Mouse (Mus musculus): ENCODE data around the gene Mxi1. TPM values are rescaled to one million over a fixed set of nuclear protein-coding genes. Genes with fewer than 3 reads are reported as not detected.

Gene Mxi1
- polyA plus RNA-seq, 1 experiment, result 10.9 TPM

DNA sequence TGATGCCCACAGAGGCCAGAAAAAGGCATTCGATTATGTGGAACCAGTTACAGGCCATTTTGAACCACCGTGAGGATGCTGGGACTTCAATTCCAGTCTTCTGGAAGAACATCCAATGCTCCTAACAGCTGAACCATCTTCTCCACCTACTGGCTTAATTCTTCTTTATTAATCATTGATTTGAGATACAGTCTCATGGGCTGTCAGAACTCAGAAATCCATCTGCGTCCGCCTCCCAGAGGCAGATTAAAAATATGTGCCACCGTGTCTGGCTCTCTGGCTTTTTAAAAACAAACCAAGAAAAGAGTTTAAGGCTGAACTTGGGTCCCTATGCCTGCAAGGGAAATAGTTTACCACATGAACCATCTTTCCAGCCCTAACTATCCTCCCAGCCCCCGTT is 65.0 kb downstream of the Mxi1 start:
- no peaks in the 10 kb centered on the region for H3K27me3 ChIP-seq (ENCODE audit: control insufficient read depth, insufficient read depth, low read length)
- no peak for DNase-seq (ENCODE audit: low read depth in 1 of 2, low spot score in 2 of 2)
- H3K27ac ChIP-seq (ENCODE audit: insufficient read depth, low read length), result no peak overlapping the region
- peaks cover 15% of the 10 kb centered on the region for H3K36me3 ChIP-seq (ENCODE audit: control insufficient read depth, insufficient read depth, low read length)
- TF ChIP-seq POLR2A (IDR thresholded peaks at IDR 0.05; ENCODE audit: low read depth, low read length) (no peak), CTCF (IDR thresholded peaks at IDR 0.05; ENCODE audit: extremely low read depth, insufficient read depth, insufficient read length, insufficient replicate concordance) (no peak)
- WGBS, result 96% methylated on average over 6 of the region's 6 CpGs
- no peaks in the 10 kb centered on the region for H3K4me1 ChIP-seq (ENCODE audit: control insufficient read depth, insufficient read depth, insufficient read length)
- H3K4me3 ChIP-seq (ENCODE audit: extremely low read depth, insufficient read depth, insufficient read length), result no peak overlapping the region

DNA sequence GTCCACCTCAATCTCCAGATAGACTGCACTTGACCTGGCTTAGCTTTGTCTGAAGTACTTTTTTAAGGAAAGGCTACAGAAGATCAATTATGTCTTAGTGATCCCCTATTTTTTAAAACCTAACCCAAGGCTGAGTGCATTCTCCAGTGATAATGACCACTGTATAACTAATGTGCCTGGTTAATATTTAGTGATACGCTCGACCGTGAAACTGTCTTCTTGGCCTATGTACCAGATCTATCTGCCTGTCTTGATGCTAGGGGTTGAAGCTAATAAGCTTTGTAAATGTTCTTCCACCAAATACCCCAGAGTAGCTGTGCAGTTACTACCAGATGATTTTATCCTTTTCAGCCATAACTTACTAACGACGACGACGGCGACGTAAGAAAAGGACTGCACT is 65.5 kb downstream of the Mxi1 start:
- DNase-seq (ENCODE audit: low read depth in 1 of 2, low spot score in 2 of 2), result no peak
- WGBS, result 97% methylated on average over 9 of the region's 9 CpGs
- Histone ChIP-seq H3K27me3 (ENCODE audit: control insufficient read depth, insufficient read depth, low read length) (no peaks in the 10 kb centered on the region), H3K27ac (ENCODE audit: insufficient read depth, low read length) (no peak overlapping the region), H3K4me1 (ENCODE audit: control insufficient read depth, insufficient read depth, insufficient read length) (no peaks in the 10 kb centered on the region), H3K4me3 (ENCODE audit: extremely low read depth, insufficient read depth, insufficient read length) (no peak overlapping the region), H3K36me3 (ENCODE audit: control insufficient read depth, insufficient read depth, low read length) (peaks cover 17% of the 10 kb centered on the region)
- TF ChIP-seq CTCF (IDR thresholded peaks at IDR 0.05; ENCODE audit: extremely low read depth, insufficient read depth, insufficient read length, insufficient replicate concordance), result no peak
- TF ChIP-seq POLR2A (IDR thresholded peaks at IDR 0.05; ENCODE audit: low read depth, low read length), result no peak

DNA sequence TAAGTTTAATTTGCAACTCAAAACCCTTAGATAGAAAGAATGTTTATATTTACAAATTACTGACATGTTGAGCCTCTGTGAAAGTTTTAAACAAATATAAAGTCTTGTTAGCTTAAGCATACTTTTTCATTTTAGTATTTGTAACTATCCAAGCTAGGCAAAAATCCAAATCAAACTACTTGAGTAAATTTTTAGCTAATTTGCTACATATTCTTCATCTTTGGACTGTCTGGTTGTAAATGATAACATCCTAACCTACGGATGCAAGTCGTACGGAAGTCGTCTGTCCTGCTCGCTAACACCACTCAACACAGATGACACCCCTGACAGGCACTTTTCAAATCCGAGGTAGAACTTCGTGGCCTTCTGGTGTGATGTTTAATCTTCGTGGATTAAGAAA is 67.3 kb downstream of the Mxi1 start:
- no peaks in the 10 kb centered on the region for H3K27me3 ChIP-seq (ENCODE audit: control insufficient read depth, insufficient read depth, low read length)
- no peak for TF ChIP-seq CTCF (IDR thresholded peaks at IDR 0.05; ENCODE audit: extremely low read depth, insufficient read depth, insufficient read length, insufficient replicate concordance)
- TF ChIP-seq POLR2A (IDR thresholded peaks at IDR 0.05; ENCODE audit: low read depth, low read length), result no peak
- WGBS, result 93% methylated on average over 8 of the region's 8 CpGs
- H3K4me3 ChIP-seq (ENCODE audit: extremely low read depth, insufficient read depth, insufficient read length), result no peak overlapping the region
- H3K27ac ChIP-seq (ENCODE audit: insufficient read depth, low read length), result no peak overlapping the region
- H3K4me1 ChIP-seq (ENCODE audit: control insufficient read depth, insufficient read depth, insufficient read length), result no peaks in the 10 kb centered on the region
- DNase-seq (ENCODE audit: low read depth in 1 of 2, low spot score in 2 of 2), result no peak
- peaks cover 23% of the 10 kb centered on the region for H3K36me3 ChIP-seq (ENCODE audit: control insufficient read depth, insufficient read depth, low read length)

DNA sequence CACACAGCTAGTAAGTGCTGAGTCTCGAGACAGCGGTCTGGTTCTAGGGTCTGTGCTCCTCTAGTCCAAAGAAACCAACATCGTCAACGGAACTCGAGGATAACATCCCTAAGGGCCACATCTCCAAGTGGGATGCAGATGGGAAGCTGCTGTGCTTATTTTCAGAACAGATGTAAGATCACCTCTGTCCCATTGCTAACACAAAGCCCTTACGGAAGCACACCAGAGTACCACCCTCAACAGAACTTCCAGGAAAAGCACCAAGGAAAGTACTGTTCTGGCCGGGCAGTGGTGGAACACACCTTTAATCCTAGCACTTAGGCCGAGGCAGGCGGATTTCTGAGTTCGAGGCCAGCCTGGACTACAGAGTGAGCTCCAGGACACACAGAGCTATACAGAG is 68.1 kb downstream of the Mxi1 start:
- peaks cover 31% of the 10 kb centered on the region for H3K36me3 ChIP-seq (ENCODE audit: control insufficient read depth, insufficient read depth, low read length)
- 95% methylated on average over 10 of the region's 10 CpGs for WGBS
- H3K27ac ChIP-seq (ENCODE audit: insufficient read depth, low read length), result no peak overlapping the region
- no peak for DNase-seq (ENCODE audit: low read depth in 1 of 2, low spot score in 2 of 2)
- H3K4me1 ChIP-seq (ENCODE audit: control insufficient read depth, insufficient read depth, insufficient read length), result no peaks in the 10 kb centered on the region
- no peak for TF ChIP-seq POLR2A (IDR thresholded peaks at IDR 0.05; ENCODE audit: low read depth, low read length)
- TF ChIP-seq CTCF (IDR thresholded peaks at IDR 0.05; ENCODE audit: extremely low read depth, insufficient read depth, insufficient read length, insufficient replicate concordance), result no peak
- no peaks in the 10 kb centered on the region for H3K27me3 ChIP-seq (ENCODE audit: control insufficient read depth, insufficient read depth, low read length)
- H3K4me3 ChIP-seq (ENCODE audit: extremely low read depth, insufficient read depth, insufficient read length), result no peak overlapping the region

DNA sequence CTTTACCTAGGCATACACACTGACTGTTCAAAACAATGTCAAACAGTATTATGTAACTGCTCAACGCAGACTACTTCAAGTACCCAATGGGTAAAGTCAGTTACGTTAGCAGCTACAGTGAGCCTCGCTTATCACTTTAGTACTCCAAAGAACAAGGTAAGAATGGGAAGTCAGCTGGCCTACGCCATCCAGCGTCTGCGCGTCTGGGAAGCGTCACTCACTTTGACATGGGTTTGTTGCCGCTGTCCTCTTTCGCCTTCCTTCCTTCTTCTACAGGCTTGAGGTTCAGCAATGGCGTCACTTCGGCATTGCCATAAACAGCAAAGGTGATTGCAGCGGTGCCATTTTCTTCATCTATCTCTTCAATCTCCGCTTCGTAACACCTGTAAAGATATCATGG is 73.0 kb downstream of the Mxi1 start:
- 96% methylated on average over 15 of the region's 15 CpGs for WGBS
- Histone ChIP-seq H3K36me3 (ENCODE audit: control insufficient read depth, insufficient read depth, low read length) (peaks cover 42% of the 10 kb centered on the region), H3K4me1 (ENCODE audit: control insufficient read depth, insufficient read depth, insufficient read length) (0 out of 2 replicates have a peak, but pooled peaks cover 3% of the 10 kb centered on the region), H3K4me3 (ENCODE audit: extremely low read depth, insufficient read depth, insufficient read length) (no peak overlapping the region), H3K27me3 (ENCODE audit: control insufficient read depth, insufficient read depth, low read length) (no peaks in the 10 kb centered on the region), H3K27ac (ENCODE audit: insufficient read depth, low read length) (no peak overlapping the region)
- no peak for DNase-seq (ENCODE audit: low read depth in 1 of 2, low spot score in 2 of 2)
- no peak for TF ChIP-seq POLR2A (IDR thresholded peaks at IDR 0.05; ENCODE audit: low read depth, low read length)
- TF ChIP-seq CTCF (IDR thresholded peaks at IDR 0.05; ENCODE audit: extremely low read depth, insufficient read depth, insufficient read length, insufficient replicate concordance), result no peak

DNA sequence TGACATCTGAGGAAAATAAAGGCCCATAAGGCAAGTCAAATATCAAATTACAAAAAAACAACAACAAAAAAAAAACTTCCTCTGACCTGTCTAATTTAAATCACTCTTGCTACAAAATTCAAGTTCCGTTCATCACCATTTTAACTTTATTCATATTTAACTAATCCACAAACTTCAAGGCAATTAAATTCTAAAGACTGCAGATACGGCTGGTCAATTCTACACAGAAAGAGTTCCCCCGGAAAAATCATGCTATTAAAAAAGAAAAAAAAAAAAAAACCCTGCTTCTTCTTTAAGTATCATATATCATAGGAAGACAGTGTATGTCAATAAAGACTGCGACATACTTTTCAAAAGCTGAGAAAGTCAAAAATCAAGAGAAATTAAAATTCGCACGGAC is 79.1 kb downstream of the Mxi1 start:
- Histone ChIP-seq H3K27ac (ENCODE audit: insufficient read depth, low read length) (peak overlapping the region; percentile 92; the same call in 1 of the 2 replicates), H3K36me3 (ENCODE audit: control insufficient read depth, insufficient read depth, low read length) (peaks cover 11% of the 10 kb centered on the region), H3K4me3 (ENCODE audit: extremely low read depth, insufficient read depth, insufficient read length) (peak overlapping the region; percentile 82), H3K27me3 (ENCODE audit: control insufficient read depth, insufficient read depth, low read length) (no peaks in the 10 kb centered on the region), H3K4me1 (ENCODE audit: control insufficient read depth, insufficient read depth, insufficient read length) (peaks cover 6% of the 10 kb centered on the region; the same call in 1 of the 2 replicates)
- WGBS, result 12% methylated on average over 6 of the region's 6 CpGs
- TF ChIP-seq POLR2A (IDR thresholded peaks at IDR 0.05; ENCODE audit: low read depth, low read length), result no peak
- TF ChIP-seq CTCF (IDR thresholded peaks at IDR 0.05; ENCODE audit: extremely low read depth, insufficient read depth, insufficient read length, insufficient replicate concordance), result no peak
- no peak for DNase-seq (ENCODE audit: low read depth in 1 of 2, low spot score in 2 of 2)

DNA sequence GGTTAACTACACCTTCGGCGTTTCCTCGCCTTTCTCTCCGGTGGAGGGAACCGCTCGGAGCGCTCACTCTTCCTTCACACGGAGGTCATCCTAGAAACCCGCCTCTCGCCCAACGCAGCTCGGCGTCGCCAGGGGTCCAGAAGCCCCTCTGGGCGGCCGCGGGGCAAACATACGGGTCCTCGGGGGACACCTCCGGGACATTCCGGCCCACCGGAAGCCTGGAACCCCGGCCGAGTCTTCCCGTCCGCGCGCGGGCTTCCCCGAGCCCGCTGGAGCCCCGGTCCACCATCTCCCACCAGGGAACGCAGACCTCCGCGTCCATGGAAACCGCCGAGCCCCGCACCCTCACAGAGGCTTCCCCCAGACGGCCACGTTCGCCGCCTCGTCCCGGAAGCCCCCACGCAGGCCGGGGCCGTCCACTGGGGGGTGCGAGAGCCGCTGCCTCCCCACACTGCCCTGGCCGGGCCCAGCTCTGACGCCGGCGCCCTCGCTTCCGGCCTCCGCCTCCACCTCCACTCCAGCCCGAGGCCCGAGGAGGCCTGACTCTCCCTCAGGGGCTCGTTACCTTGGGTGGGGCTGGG is 79.6 kb downstream of the Mxi1 start:
- H3K4me1 ChIP-seq (ENCODE audit: control insufficient read depth, insufficient read depth, insufficient read length), result peaks cover 6% of the 10 kb centered on the region; the same call in 1 of the 2 replicates
- no peak for TF ChIP-seq CTCF (IDR thresholded peaks at IDR 0.05; ENCODE audit: extremely low read depth, insufficient read depth, insufficient read length, insufficient replicate concordance)
- no peaks in the 10 kb centered on the region for H3K27me3 ChIP-seq (ENCODE audit: control insufficient read depth, insufficient read depth, low read length)
- H3K36me3 ChIP-seq (ENCODE audit: control insufficient read depth, insufficient read depth, low read length), result peaks cover 11% of the 10 kb centered on the region
- WGBS, result under 1% methylated on average over 47 of the region's 59 CpGs
- peak overlapping the region; percentile 82 for H3K4me3 ChIP-seq (ENCODE audit: extremely low read depth, insufficient read depth, insufficient read length)
- peak overlapping the region; percentile 92 for H3K27ac ChIP-seq (ENCODE audit: insufficient read depth, low read length)
- DNase-seq (ENCODE audit: low read depth in 1 of 2, low spot score in 2 of 2), result no peak

Measured in spleen, adult 2 months (tissue).